Mouse (Mus musculus) left cerebral cortex, adult 18-20 months (tissue): ENCODE measurements around the gene Sel1l. TPM values are rescaled to one million over a fixed set of nuclear protein-coding genes. Genes with fewer than 3 reads are reported as not detected.

Experiments
- DNase-seq, 2 experiments: peaks; one replicate each; pipeline ENCODE4 v3.0.0; 2021 to 2022; ENCODE audit warnings: low spot score in 2 of 2, mixed read lengths in 1 of 2
- long read RNA-seq, 2 experiments: library from polyadenylated mRNA; stranded (forward); transcript quantifications; one replicate each; pipeline ENCODE4 v2.0.0; 2021
- total RNA-seq, 2 experiments: library from RNA; stranded (reverse); gene quantifications; 2 replicates each; pipeline ENCODE4 v1.2.3; 2021

Gene Sel1l
- 100 to 1,000 TPM; 145 to 151 TPM for total RNA-seq
- long read RNA-seq, experiment 1, full-length matches to known transcripts = 66 of 92 reads
- long read RNA-seq, experiment 1, partial matches to known transcripts = 12 of 92 reads
- long read RNA-seq, experiment 1, other reads (novel, unspliced or antisense) = 14 of 92 reads
- long read RNA-seq, experiment 2, full-length matches to known transcripts = 35 of 49 reads
- long read RNA-seq, experiment 2, partial matches to known transcripts = 4 of 49 reads
- long read RNA-seq, experiment 2, other reads (novel, unspliced or antisense) = 10 of 49 reads

- peak; percentile 95 to 98 for DNase-seq
Measured at GRCm38 (mm10) chr12:91849045-91849467, at the start of gene Sel1l. Gene Sel1l, minus strand, starts transcription at chr12:91849157.

- no peak for DNase-seq
Measured at GRCm38 (mm10) chr12:91892622-91893560, 43.9 kb upstream of the Sel1l start.

- DNase-seq = no peak
Measured at GRCm38 (mm10) chr12:91880431-91880830, 31.5 kb upstream of the Sel1l start.

- peak; percentile 63 to 83 for DNase-seq
Measured at GRCm38 (mm10) chr12:91878912-91879250, 29.9 kb upstream of the Sel1l start.

- DNase-seq = no peak
Measured at GRCm38 (mm10) chr12:91878056-91878911, 29.3 kb upstream of the Sel1l start.

- peak; percentile 23 to 58 for DNase-seq
Measured at GRCm38 (mm10) chr12:91877646-91878045, 28.7 kb upstream of the Sel1l start.

GRCm38 (mm10) chr12:91870671-91871070 lies 21.7 kb upstream of the Sel1l start:
- DNase-seq = peak in 1 of 2 experiments; percentile 26

- no peak for DNase-seq
Measured at GRCm38 (mm10) chr12:91869352-91869751, 20.4 kb upstream of the Sel1l start.

- no peak for DNase-seq
Measured at GRCm38 (mm10) chr12:91854330-91854729, 5.4 kb upstream of the Sel1l start.

- no peak for DNase-seq
Measured at GRCm38 (mm10) chr12:91848394-91849044, 438 bp downstream of the Sel1l start.

- no peak for DNase-seq
Measured at GRCm38 (mm10) chr12:91846038-91846437, 2.9 kb downstream of the Sel1l start.

GRCm38 (mm10) chr12:91845393-91845792 lies 3.6 kb downstream of the Sel1l start:
- DNase-seq = no peak

GRCm38 (mm10) chr12:91844542-91844941 lies 4.4 kb downstream of the Sel1l start:
- no peak for DNase-seq

- no peak for DNase-seq
Measured at GRCm38 (mm10) chr12:91843888-91844287, 5.1 kb downstream of the Sel1l start.

- DNase-seq = no peak
Measured at GRCm38 (mm10) chr12:91841714-91842113, 7.2 kb downstream of the Sel1l start.

GRCm38 (mm10) chr12:91838261-91838660 lies 10.7 kb downstream of the Sel1l start:
- DNase-seq = no peak

- DNase-seq = no peak
Measured at GRCm38 (mm10) chr12:91837401-91838065, 11.4 kb downstream of the Sel1l start.

GRCm38 (mm10) chr12:91833939-91834333 lies 15.0 kb downstream of the Sel1l start:
- DNase-seq = no peak

GRCm38 (mm10) chr12:91833237-91833938 lies 15.6 kb downstream of the Sel1l start:
- no peak for DNase-seq

- DNase-seq = no peak
Measured at GRCm38 (mm10) chr12:91831410-91831809, 17.5 kb downstream of the Sel1l start.
